Mouse (Mus musculus) stomach, postnatal 0 days (tissue): ENCODE data around the gene Gsg1l.

Experiments used
- CTCF ChIP-seq: IDR thresholded peaks from 2 replicates; pipeline ENCODE4 v1.5.1; 2016; ENCODE audit warnings: antibody characterized with exemption, low read depth, mild to moderate bottlenecking, moderate library complexity
- EP300 ChIP-seq: optimal IDR thresholded peaks from 2 replicates; pipeline ENCODE3; 2016; ENCODE audit warnings: antibody characterized with exemption

DNA sequence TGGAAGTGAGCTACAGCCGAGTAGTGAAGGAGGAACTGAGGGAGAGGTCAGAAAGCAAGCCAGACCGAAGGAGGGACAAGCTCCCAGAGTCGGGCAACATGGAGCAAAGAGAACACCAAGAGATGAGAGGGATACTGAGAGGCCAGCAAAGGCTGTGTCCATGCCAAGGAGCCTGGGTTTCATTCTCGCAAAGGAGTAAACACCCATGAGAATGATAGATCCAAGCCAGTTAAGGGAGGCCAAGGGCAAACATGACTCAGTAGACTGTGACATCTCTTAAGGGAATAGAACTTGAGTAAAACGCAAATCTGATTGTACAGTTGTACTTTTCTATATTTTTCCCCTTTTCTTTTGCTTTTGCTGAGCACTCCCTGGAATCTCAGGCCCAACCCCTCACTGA, 137.6 kb downstream of the Gsg1l start:
- no peak for TF ChIP-seq CTCF
- no peak for TF ChIP-seq EP300
